Mouse (Mus musculus): ENCODE results near the gene Adgrg3. TPM values are rescaled to one million over a fixed set of nuclear protein-coding genes. Genes with fewer than 3 reads are reported as not detected.

Adgrg3 gene
- polyA plus RNA-seq, 1 experiment: 9.9 TPM

- H3K36me3 ChIP-seq (ENCODE audit: control insufficient read depth, insufficient read depth, low read length): no peaks in the 10 kb centered on the region
- WGBS: 66% methylated on average over 6 of the region's 6 CpGs
These were observed 41.2 kb downstream of the Adgrg3 start for GRCm38 (mm10) chr8:95058661-95059060.

GRCm38 (mm10) chr8:95059812-95060533 lies 42.5 kb downstream of the Adgrg3 start:
- Histone ChIP-seq H3K27ac (ENCODE audit: insufficient read depth, low read depth, low read length) (no peak overlapping the region; the same call in 1 of the 2 replicates), H3K36me3 (ENCODE audit: control insufficient read depth, insufficient read depth, low read length) (no peaks in the 10 kb centered on the region), H3K4me1 (ENCODE audit: control insufficient read depth, insufficient read depth, low read length) (no peaks in the 10 kb centered on the region), H3K27me3 (replicated peaks; ENCODE audit: control insufficient read depth, insufficient read depth, low read length) (no peaks in the 10 kb centered on the region), H3K4me3 (ENCODE audit: insufficient read depth, low read depth, low read length) (no peak overlapping the region)
- DNase-seq: no peak
- 48% methylated on average over 6 of the region's 6 CpGs for WGBS
- TF ChIP-seq POLR2A (IDR thresholded peaks at IDR 0.05; ENCODE audit: low read depth, low read length) (no peak), CTCF (conservative IDR thresholded peaks at IDR 0.05; ENCODE audit: insufficient read depth, insufficient read length, low read depth, low read length) (no peak)

More at GRCm38 (mm10) chr8:95058661-95059060, 41.2 kb downstream of the Adgrg3 start:
- TF ChIP-seq POLR2A (IDR thresholded peaks at IDR 0.05; ENCODE audit: low read depth, low read length): no peak
- TF ChIP-seq CTCF (conservative IDR thresholded peaks at IDR 0.05; ENCODE audit: insufficient read depth, insufficient read length, low read depth, low read length): no peak
- no peaks in the 10 kb centered on the region for H3K4me1 ChIP-seq (ENCODE audit: control insufficient read depth, insufficient read depth, low read length)
- H3K27me3 ChIP-seq (replicated peaks; ENCODE audit: control insufficient read depth, insufficient read depth, low read length): no peaks in the 10 kb centered on the region
- no peak overlapping the region for H3K4me3 ChIP-seq (ENCODE audit: insufficient read depth, low read depth, low read length)
- DNase-seq: no peak
- H3K27ac ChIP-seq (ENCODE audit: insufficient read depth, low read depth, low read length): no peak overlapping the region

GRCm38 (mm10) chr8:95064531-95064930 lies 47.0 kb downstream of the Adgrg3 start:
- Histone ChIP-seq H3K4me3 (ENCODE audit: insufficient read depth, low read depth, low read length) (no peak overlapping the region), H3K27me3 (replicated peaks; ENCODE audit: control insufficient read depth, insufficient read depth, low read length) (no peaks in the 10 kb centered on the region), H3K4me1 (ENCODE audit: control insufficient read depth, insufficient read depth, low read length) (no peaks in the 10 kb centered on the region), H3K27ac (ENCODE audit: insufficient read depth, low read depth, low read length) (no peak overlapping the region), H3K36me3 (ENCODE audit: control insufficient read depth, insufficient read depth, low read length) (no peaks in the 10 kb centered on the region)
- 91% methylated on average over 2 of the region's 2 CpGs for WGBS
- TF ChIP-seq CTCF (conservative IDR thresholded peaks at IDR 0.05; ENCODE audit: insufficient read depth, insufficient read length, low read depth, low read length): no peak
- no peak for TF ChIP-seq POLR2A (IDR thresholded peaks at IDR 0.05; ENCODE audit: low read depth, low read length)
- no peak for DNase-seq

- Histone ChIP-seq H3K27me3 (replicated peaks; ENCODE audit: control insufficient read depth, insufficient read depth, low read length) (no peaks in the 10 kb centered on the region), H3K27ac (ENCODE audit: insufficient read depth, low read depth, low read length) (no peak overlapping the region), H3K4me3 (ENCODE audit: insufficient read depth, low read depth, low read length) (no peak overlapping the region), H3K36me3 (ENCODE audit: control insufficient read depth, insufficient read depth, low read length) (no peaks in the 10 kb centered on the region), H3K4me1 (ENCODE audit: control insufficient read depth, insufficient read depth, low read length) (no peaks in the 10 kb centered on the region)
- peak; percentile 71 for DNase-seq
- TF ChIP-seq CTCF (conservative IDR thresholded peaks at IDR 0.05; ENCODE audit: insufficient read depth, insufficient read length, low read depth, low read length): peak; percentile 12; the same call in 1 of the 2 replicates
- no peak for TF ChIP-seq POLR2A (IDR thresholded peaks at IDR 0.05; ENCODE audit: low read depth, low read length)
- 40% methylated on average over 3 of the region's 3 CpGs for WGBS
These were observed 50.1 kb downstream of the Adgrg3 start for GRCm38 (mm10) chr8:95067582-95067981.

GRCm38 (mm10) chr8:95075504-95075903 lies 58.0 kb downstream of the Adgrg3 start:
- Histone ChIP-seq H3K4me1 (ENCODE audit: control insufficient read depth, insufficient read depth, low read length) (no peaks in the 10 kb centered on the region), H3K27me3 (replicated peaks; ENCODE audit: control insufficient read depth, insufficient read depth, low read length) (no peaks in the 10 kb centered on the region), H3K4me3 (ENCODE audit: insufficient read depth, low read depth, low read length) (no peak overlapping the region), H3K36me3 (ENCODE audit: control insufficient read depth, insufficient read depth, low read length) (no peaks in the 10 kb centered on the region), H3K27ac (ENCODE audit: insufficient read depth, low read depth, low read length) (no peak overlapping the region)
- TF ChIP-seq POLR2A (IDR thresholded peaks at IDR 0.05; ENCODE audit: low read depth, low read length) (no peak), CTCF (conservative IDR thresholded peaks at IDR 0.05; ENCODE audit: insufficient read depth, insufficient read length, low read depth, low read length) (no peak)
- 47% methylated on average over 3 of the region's 3 CpGs for WGBS
- no peak for DNase-seq

- no peak overlapping the region for H3K4me3 ChIP-seq (ENCODE audit: insufficient read depth, low read depth, low read length)
- DNase-seq: no peak
- H3K27ac ChIP-seq (ENCODE audit: insufficient read depth, low read depth, low read length): no peak overlapping the region
- no peaks in the 10 kb centered on the region for H3K36me3 ChIP-seq (ENCODE audit: control insufficient read depth, insufficient read depth, low read length)
- H3K4me1 ChIP-seq (ENCODE audit: control insufficient read depth, insufficient read depth, low read length): no peaks in the 10 kb centered on the region
- H3K27me3 ChIP-seq (replicated peaks; ENCODE audit: control insufficient read depth, insufficient read depth, low read length): no peaks in the 10 kb centered on the region
- TF ChIP-seq CTCF (conservative IDR thresholded peaks at IDR 0.05; ENCODE audit: insufficient read depth, insufficient read length, low read depth, low read length) (no peak), POLR2A (IDR thresholded peaks at IDR 0.05; ENCODE audit: low read depth, low read length) (no peak)
- WGBS: 78% methylated on average over 17 of the region's 17 CpGs
These were observed 58.7 kb downstream of the Adgrg3 start for GRCm38 (mm10) chr8:95076151-95076550.

GRCm38 (mm10) chr8:95078055-95078454 lies 60.6 kb downstream of the Adgrg3 start:
- 85% methylated on average over 3 of the region's 3 CpGs for WGBS
- TF ChIP-seq CTCF (conservative IDR thresholded peaks at IDR 0.05; ENCODE audit: insufficient read depth, insufficient read length, low read depth, low read length) (no peak), POLR2A (IDR thresholded peaks at IDR 0.05; ENCODE audit: low read depth, low read length) (no peak)
- no peak overlapping the region for H3K4me3 ChIP-seq (ENCODE audit: insufficient read depth, low read depth, low read length)
- H3K27ac ChIP-seq (ENCODE audit: insufficient read depth, low read depth, low read length): no peak overlapping the region
- H3K4me1 ChIP-seq (ENCODE audit: control insufficient read depth, insufficient read depth, low read length): 0 out of 2 replicates have a peak, but pooled peaks cover 3% of the 10 kb centered on the region
- H3K36me3 ChIP-seq (ENCODE audit: control insufficient read depth, insufficient read depth, low read length): no peaks in the 10 kb centered on the region
- no peak for DNase-seq
- no peaks in the 10 kb centered on the region for H3K27me3 ChIP-seq (replicated peaks; ENCODE audit: control insufficient read depth, insufficient read depth, low read length)

All from kidney, adult 2 months (tissue).